Mouse (Mus musculus) stomach, embryonic 14.5 days (tissue): Measurements from ENCODE around the gene Mov10l1. TPM values are rescaled to one million over a fixed set of nuclear protein-coding genes. Genes with fewer than 3 reads are reported as not detected.

Experiments
- ATAC-seq: fragments of 200-750 bp; cut with Nextera tagmentation; 2 replicates; pipeline ENCODE4 v1.8.0; 2017; ENCODE audit warnings: low read depth, moderate TSS enrichment; ENCODE audit not compliant: insufficient number of reproducible peaks, insufficient read depth, low FRiP score
- H3K27ac ChIP-seq: fragments of 300-500 bp; sonication (generic); 2 replicates; pipeline ENCODE4 v1.5.1; 2014; ENCODE audit warnings: mild to moderate bottlenecking, low read length, moderate library complexity, mixed read lengths
- H3K27me3 ChIP-seq: fragments of 300-500 bp; sonication (generic); 2 replicates; pipeline ENCODE4 v1.6.1; 2014; ENCODE audit warnings: low read length, control low read depth, mixed read lengths; ENCODE audit not compliant: control insufficient read depth, insufficient read depth
- H3K36me3 ChIP-seq: fragments of 300-500 bp; sonication (generic); 2 replicates; pipeline ENCODE4 v1.6.1; 2014; ENCODE audit warnings: mild to moderate bottlenecking, control low read depth, low read length, moderate library complexity, mixed read lengths; ENCODE audit not compliant: control insufficient read depth, insufficient read depth
- H3K4me1 ChIP-seq: fragments of 300-500 bp; sonication (generic); 2 replicates; pipeline ENCODE4 v1.6.1; 2014; ENCODE audit warnings: low read length, control low read depth, mixed read lengths; ENCODE audit not compliant: control insufficient read depth, insufficient read depth
- H3K4me2 ChIP-seq: fragments of 300-500 bp; sonication (generic); replicated peaks from 2 replicates; pipeline ENCODE4 v1.6.1; 2014; ENCODE audit warnings: low read depth, low read length, control low read depth
- H3K4me3 ChIP-seq: fragments of 300-500 bp; sonication (generic); 2 replicates; pipeline ENCODE4 v1.5.1; 2014; ENCODE audit warnings: low read depth, low read length, control low read depth
- H3K9ac ChIP-seq: fragments of 300-500 bp; sonication (generic); replicated peaks from 2 replicates; pipeline ENCODE4 v1.6.1; 2014; ENCODE audit warnings: low read depth, mild to moderate bottlenecking, control low read depth, low read length, moderate library complexity, mixed read lengths
- H3K9me3 ChIP-seq: fragments of 300-500 bp; sonication (generic); 2 replicates; pipeline ENCODE4 v1.6.1; 2016; ENCODE audit warnings: low read depth, low read length, control low read depth; ENCODE audit not compliant: control insufficient read depth
- WGBS: fragments of 180-500 bp; shearing (Covaris S2); extraction: QIAGEN DNeasy Blood & Tissue Kit; methylation state at CpG from one replicate; pipeline ENCODE4 v1.1.7; 2014; 5-methylcytosine and 5-hydroxymethylcytosine counted together
- polyA plus RNA-seq: library from polyadenylated mRNA; unstranded; fragments of >200 nt; fragmentation: Nextera tagmentation; extraction: Ambion mirVana; gene quantifications from 2 replicates; pipeline ENCODE4 v1.2.1, GENCODE M21; 2014

Mov10l1 gene
- polyA plus RNA-seq, 1 experiment from 2014 or later: not detected

DNA sequence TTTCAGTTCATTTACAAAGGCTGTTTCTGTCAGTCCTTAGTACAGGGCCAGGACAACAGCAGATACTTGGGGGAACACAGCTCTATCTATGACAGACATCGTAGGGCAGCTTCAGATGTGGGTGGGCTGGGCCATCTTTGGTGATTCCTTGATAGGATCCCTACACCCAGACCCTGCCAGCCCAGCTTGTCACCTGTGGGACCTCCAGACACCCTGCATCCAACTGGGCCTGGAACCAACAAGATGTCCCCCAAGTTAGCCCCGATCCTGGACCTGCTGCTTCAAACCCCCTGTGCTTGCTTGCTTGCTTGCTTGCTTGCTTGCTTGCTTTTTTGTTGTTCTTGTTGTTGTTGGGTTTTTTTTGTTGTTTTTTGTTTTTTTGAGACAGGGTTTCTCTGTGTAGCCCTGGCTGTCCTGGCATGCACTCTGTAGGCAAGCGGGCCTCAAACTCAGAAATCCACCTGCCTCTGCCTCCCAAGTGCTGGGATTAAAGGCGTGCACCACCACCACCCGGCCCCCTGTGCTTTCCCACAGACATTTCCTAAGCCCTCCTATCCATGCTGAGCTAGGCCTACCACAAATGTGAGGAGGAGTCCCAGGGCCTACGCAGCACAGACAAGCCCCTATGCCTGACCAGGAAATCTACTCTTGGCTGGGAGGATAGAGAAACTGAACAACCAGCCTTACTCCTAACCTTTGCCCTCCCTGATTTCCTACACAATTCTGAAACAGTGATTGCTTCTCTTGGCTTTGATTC, 79.2 kb downstream of the Mov10l1 start:
- H3K4me3 ChIP-seq: no peak overlapping the region
- H3K36me3 ChIP-seq: no peaks in the 10 kb centered on the region
- 89% methylated on average over 6 of the region's 6 CpGs for WGBS
- ATAC-seq: no peak
- H3K9ac ChIP-seq: no peak overlapping the region
- H3K9me3 ChIP-seq: no peaks in the 10 kb centered on the region
- no peak overlapping the region for H3K4me2 ChIP-seq
- H3K27ac ChIP-seq: no peak overlapping the region
- H3K27me3 ChIP-seq: peaks cover 25% of the 10 kb centered on the region
- H3K4me1 ChIP-seq: peaks cover 5% of the 10 kb centered on the region; the same call in 1 of the 2 replicates

DNA sequence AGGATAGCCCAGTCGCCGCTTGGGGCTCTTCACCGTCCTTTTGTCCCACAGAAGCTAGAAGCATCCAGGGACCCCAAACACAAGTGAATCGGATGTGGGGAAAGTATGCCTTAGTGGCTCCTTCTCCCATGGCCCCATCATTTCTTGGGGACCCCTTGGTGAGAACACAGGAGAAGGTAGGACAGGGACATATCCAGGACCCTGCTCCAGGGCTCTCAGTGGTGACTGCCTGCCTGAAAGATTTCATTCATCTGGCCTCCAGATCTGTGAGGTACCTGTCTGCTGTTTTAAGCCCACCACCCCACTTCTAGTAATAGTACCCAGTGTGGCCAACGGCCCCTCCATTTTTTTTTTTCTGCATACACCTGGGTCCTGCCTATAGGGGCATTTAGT, 79.8 kb downstream of the Mov10l1 start:
- H3K4me1 ChIP-seq: peaks cover 5% of the 10 kb centered on the region; the same call in 1 of the 2 replicates
- ATAC-seq: no peak
- H3K4me3 ChIP-seq: no peak overlapping the region
- H3K9ac ChIP-seq: no peak overlapping the region
- peaks cover 27% of the 10 kb centered on the region for H3K27me3 ChIP-seq
- no peaks in the 10 kb centered on the region for H3K36me3 ChIP-seq
- no peak overlapping the region for H3K4me2 ChIP-seq
- no peak overlapping the region for H3K27ac ChIP-seq
- H3K9me3 ChIP-seq: no peaks in the 10 kb centered on the region
- 87% methylated on average over 5 of the region's 5 CpGs for WGBS

DNA sequence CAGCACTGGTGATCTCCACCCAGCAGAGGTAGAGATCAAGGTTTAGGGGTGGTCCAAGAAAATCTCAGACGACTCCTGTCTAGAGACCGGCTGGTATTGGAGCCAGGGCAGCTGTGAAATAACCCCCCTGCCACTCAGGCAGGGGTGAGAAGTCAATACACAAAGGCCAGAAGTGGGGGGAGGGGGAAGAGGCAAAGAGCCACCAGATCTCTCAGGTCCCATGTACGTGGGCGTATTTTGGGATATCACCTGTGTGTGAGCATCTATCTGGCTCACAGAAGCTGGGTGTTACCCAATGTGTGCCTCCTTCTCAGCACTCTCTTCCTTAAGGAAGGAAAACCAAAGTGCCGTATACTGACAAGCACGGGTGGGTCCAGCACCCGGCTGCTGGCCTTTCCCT, 80.3 kb downstream of the Mov10l1 start:
- no peaks in the 10 kb centered on the region for H3K9me3 ChIP-seq
- no peak overlapping the region for H3K4me3 ChIP-seq
- H3K36me3 ChIP-seq: no peaks in the 10 kb centered on the region
- WGBS: 65% methylated on average over 7 of the region's 7 CpGs
- no peak overlapping the region for H3K4me2 ChIP-seq
- H3K27ac ChIP-seq: no peak overlapping the region
- peaks cover 31% of the 10 kb centered on the region for H3K27me3 ChIP-seq
- ATAC-seq: no peak
- H3K4me1 ChIP-seq: peaks cover 5% of the 10 kb centered on the region; the same call in 1 of the 2 replicates
- no peak overlapping the region for H3K9ac ChIP-seq

DNA sequence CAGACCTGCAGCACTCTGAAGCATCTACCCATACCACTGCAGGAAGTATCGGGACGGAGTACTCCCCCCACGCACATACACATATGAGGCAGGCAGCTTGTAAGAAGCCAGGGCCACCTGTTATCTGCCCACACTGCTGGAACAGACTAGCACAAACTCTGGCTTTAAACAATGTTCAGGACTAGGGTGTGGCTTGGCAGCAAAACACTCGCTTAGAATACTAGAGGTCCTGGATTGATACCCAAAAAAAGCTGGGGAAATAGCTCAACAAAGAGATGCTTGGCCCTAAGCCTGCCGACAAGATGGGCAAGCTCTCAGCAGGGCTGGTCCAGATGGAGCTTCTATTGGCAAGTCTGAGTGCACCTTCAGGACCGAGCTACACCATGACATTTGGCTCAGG, 80.8 kb downstream of the Mov10l1 start:
- Histone ChIP-seq H3K4me1 (peaks cover 5% of the 10 kb centered on the region; the same call in 1 of the 2 replicates), H3K27ac (no peak overlapping the region), H3K27me3 (peaks cover 26% of the 10 kb centered on the region), H3K4me3 (no peak overlapping the region), H3K9me3 (no peaks in the 10 kb centered on the region), H3K9ac (no peak overlapping the region), H3K4me2 (no peak overlapping the region), H3K36me3 (no peaks in the 10 kb centered on the region)
- no peak for ATAC-seq
- 63% methylated on average over 6 of the region's 6 CpGs for WGBS

DNA sequence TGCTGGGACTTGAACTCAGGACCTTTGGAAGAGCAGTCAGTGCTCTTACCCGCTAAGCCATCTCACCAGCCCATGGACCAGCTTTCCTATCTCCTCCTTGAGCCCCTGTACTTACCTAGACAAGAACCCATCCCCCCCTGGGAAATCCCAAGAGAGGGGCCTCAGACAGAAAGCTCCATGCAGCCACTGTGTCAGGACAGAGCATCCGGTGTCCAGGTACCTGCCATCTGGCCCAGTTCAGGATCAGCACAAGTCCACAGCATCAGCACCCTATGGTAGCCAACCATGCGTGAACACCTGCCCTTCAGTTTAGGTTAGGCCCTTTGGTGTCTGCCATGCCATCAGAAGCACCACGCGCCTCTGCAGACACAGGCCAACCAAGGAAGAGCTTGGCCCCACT, 82.2 kb downstream of the Mov10l1 start:
- Histone ChIP-seq H3K4me3 (no peak overlapping the region), H3K4me2 (no peak overlapping the region), H3K27ac (no peak overlapping the region), H3K27me3 (peaks cover 21% of the 10 kb centered on the region), H3K4me1 (peaks cover 5% of the 10 kb centered on the region; the same call in 1 of the 2 replicates), H3K36me3 (no peaks in the 10 kb centered on the region), H3K9me3 (no peaks in the 10 kb centered on the region), H3K9ac (no peak overlapping the region)
- WGBS: 91% methylated on average over 5 of the region's 5 CpGs
- no peak for ATAC-seq

DNA sequence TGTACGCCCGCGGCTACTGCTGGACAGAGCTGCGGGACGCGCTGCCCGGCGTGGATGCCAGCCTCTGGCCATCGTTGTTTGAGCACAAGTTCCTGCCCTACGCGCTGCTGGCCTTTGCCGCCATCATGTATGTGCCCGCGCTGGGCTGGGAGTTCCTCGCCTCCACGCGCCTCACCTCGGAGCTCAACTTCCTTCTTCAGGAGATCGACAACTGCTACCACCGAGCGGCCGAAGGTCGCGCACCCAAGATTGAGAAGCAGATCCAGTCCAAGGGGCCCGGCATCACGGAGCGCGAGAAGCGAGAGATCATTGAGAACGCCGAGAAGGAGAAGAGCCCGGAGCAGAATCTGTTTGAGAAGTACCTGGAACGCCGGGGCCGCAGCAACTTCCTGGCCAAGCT, 84.9 kb downstream of the Mov10l1 start:
- no peak overlapping the region for H3K9ac ChIP-seq
- H3K4me1 ChIP-seq: no peaks in the 10 kb centered on the region
- no peaks in the 10 kb centered on the region for H3K9me3 ChIP-seq
- no peak overlapping the region for H3K27ac ChIP-seq
- no peaks in the 10 kb centered on the region for H3K36me3 ChIP-seq
- peak overlapping the region; percentile 32 for H3K4me2 ChIP-seq
- peak overlapping the region; percentile 5 for H3K4me3 ChIP-seq
- H3K27me3 ChIP-seq: peaks cover 13% of the 10 kb centered on the region
- WGBS: 22% methylated on average over 35 of the region's 35 CpGs
- ATAC-seq: no peak

DNA sequence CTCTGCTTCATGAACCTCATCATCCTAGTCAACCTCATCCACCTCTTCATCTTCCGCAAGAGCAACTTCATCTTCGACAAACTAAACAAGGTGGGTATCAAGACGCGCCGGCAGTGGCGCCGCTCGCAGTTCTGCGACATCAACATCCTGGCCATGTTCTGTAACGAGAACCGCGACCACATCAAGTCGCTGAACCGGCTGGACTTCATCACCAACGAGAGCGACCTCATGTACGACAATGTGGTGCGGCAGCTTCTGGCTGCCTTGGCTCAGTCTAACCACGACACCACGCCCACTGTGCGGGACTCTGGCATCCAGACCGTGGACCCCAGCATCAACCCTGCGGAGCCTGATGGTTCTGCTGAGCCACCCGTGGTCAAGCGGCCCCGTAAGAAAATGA, 85.5 kb downstream of the Mov10l1 start:
- no peak overlapping the region for H3K9ac ChIP-seq
- H3K27me3 ChIP-seq: peaks cover 13% of the 10 kb centered on the region
- peak overlapping the region; percentile 32; the same call in 1 of the 2 replicates for H3K4me2 ChIP-seq
- 29% methylated on average over 26 of the region's 26 CpGs for WGBS
- H3K9me3 ChIP-seq: no peaks in the 10 kb centered on the region
- no peak overlapping the region for H3K27ac ChIP-seq
- no peaks in the 10 kb centered on the region for H3K36me3 ChIP-seq
- peak overlapping the region; percentile 5; the same call in 1 of the 2 replicates for H3K4me3 ChIP-seq
- ATAC-seq: no peak
- no peaks in the 10 kb centered on the region for H3K4me1 ChIP-seq

DNA sequence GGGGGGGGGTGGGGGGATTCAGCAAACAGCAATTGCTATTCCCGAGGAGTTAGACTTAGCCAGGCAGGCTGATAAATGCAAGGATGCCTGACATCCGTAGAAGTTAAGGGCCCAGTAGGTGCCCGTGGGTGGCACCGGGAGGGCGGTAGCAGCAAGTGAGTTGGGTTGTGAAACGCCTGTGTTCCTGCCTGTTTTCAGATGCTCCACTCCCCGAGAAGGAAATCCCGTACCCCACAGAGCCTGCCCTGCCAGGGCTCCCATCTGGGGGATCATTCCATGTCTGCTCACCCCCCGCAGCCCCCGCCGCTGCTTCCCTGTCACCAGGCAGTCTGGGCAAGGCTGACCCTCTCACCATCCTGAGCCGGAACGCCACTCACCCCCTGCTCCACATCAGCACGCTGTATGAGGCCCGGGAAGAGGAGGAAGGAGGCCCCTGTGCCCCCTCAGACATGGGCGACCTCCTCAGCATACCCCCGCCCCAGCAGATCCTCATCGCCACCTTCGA, 86.7 kb downstream of the Mov10l1 start:
- H3K36me3 ChIP-seq: no peaks in the 10 kb centered on the region
- H3K4me3 ChIP-seq: no peak overlapping the region
- peaks cover 13% of the 10 kb centered on the region for H3K27me3 ChIP-seq
- no peak for ATAC-seq
- no peak overlapping the region for H3K27ac ChIP-seq
- 73% methylated on average over 19 of the region's 19 CpGs for WGBS
- no peak overlapping the region for H3K9ac ChIP-seq
- H3K9me3 ChIP-seq: no peaks in the 10 kb centered on the region
- no peaks in the 10 kb centered on the region for H3K4me1 ChIP-seq
- H3K4me2 ChIP-seq: no peak overlapping the region
